Mouse (Mus musculus) cerebral cortex, adult 2 months (tissue): ENCODE results near the gene Map3k21.

Source experiments
- WGBS: fragments of 180-500 bp; shearing (Covaris S2); methylation state at CpG from one replicate; pipeline ENCODE4 v1.1.7; 2018; 5-methylcytosine and 5-hydroxymethylcytosine counted together

The Map3k21 gene

DNA sequence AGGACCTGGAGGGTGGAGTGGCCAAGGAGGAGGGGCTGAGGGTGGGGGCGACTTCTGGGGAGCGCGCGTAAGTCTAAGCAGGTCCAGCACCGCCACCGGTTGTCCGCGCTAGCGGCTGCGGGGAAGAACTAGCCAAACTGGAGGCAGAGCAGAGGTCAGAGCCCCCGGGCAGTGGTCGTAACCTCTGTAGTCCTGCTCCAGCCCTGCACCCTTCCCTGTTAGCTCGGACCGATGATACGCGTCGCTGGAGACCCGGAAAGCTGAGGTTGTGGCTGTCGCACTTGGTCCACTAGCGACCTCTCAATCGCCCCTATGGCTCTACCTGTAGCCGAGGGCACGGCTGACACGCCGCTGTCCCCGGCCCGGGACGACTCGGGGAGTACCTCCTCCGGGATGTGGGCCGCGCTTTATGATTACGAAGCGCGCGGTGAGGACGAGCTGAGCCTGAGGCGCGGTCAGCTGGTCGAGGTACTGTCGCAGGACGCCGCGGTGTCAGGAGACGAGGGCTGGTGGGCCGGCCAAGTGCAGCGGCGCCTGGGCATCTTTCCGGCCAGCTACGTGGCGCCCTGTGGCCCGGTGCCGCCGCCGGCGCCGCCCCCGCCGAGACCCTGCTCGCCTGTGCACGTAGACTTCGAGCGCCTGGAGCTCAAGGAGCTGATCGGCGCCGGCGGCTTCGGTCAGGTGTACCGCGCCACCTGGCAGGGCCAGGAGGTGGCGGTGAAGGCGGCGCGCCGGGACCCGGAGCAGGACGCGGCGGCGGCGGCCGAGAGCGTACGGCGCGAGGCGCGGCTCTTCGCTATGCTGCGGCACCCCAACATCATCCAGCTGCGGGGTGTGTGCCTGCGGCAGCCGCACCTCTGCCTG, at the start of gene Map3k21:
Gene Map3k21 (plus strand): TSS at position 86 of the 864 bp plus-strand sequence.
- 1% methylated on average over 93 of the region's 93 CpGs for WGBS

DNA sequence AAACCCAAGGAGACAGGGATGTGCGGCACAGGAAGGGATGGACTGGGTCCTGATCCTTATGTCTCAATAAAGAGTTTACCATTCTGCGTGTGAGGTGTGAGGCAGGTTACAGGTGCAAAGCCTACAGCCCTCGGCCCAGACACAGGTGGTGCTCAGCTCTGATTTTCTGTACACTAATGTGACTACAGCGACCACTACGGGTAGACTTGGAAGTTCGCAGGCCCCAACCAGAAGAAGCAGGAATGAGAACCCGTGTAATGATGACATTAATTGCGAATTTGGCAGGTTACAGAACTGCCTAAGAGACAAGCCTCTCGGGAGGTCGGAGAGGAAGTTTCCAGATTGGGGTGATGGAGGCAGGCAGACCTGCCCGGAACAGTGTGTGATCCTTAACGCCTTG, 44.1 kb upstream of the Map3k21 start:
- WGBS: 81% methylated on average over 12 of the region's 12 CpGs

DNA sequence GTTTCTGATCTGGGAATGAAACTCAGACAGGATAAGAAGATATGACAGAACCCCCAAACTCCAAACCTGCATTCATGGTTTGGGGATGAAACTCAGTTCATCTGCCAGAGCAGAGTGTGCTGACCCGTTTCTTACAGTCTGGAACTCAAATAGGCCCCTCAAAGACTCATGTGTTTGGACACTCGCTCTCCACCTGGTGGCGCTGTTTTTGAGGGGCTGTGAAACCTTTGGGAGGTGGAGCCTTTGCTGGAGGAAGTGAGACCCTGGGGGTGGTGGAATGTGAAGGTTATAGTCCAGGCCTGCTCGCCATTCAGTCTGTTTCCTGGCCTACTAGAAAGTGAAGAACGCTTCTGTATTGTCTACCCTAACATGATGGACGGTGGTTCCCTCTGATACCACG, 41.7 kb upstream of the Map3k21 start:
- WGBS: 76% methylated on average over 7 of the region's 7 CpGs

DNA sequence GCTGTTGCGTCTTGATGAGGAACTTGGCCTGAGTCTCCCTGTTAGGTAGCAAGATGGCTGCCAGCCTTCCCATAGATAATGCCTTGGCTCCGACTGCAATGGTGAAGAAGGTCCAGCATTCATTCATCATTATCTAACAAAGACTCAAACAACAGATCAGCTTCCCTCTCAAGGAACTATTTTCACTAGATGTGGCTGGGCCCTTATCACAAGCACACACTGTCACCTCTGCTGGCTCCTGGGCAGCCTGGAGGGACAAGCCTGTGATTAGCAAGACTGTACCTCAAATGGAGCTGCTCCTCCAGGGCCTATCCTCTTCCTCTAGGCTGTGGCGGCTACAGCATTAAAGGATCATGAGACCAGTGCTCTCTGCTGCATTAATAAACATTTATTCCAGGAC, 40.5 kb upstream of the Map3k21 start:
- 82% methylated on average over 3 of the region's 3 CpGs for WGBS

DNA sequence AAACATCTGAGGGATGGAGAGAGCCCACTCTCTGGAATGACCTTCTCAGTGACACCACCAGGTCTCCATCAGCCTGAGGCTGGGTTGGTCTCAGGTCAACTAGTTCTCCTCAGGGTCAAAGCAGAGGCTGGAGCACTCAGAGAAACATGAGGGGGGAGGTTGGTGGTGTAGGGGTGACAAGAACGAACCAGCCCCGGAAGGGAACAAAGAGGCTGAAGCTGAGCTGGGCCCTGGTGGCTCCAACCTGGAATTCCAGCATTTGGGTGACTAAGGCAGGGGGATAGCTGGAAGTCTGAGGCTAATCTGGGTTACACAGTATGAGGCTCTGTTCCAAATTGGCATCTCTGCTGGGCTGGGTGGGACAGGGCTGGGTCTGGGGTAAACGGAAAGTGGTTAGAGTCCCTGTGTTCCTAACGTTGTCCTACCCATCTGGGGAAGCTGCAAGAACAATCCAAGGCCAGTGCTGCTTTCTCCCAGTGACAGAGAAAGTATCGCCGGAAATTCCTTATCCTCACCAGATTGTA, 40.0 kb upstream of the Map3k21 start:
- WGBS: 46% methylated on average over 6 of the region's 6 CpGs

DNA sequence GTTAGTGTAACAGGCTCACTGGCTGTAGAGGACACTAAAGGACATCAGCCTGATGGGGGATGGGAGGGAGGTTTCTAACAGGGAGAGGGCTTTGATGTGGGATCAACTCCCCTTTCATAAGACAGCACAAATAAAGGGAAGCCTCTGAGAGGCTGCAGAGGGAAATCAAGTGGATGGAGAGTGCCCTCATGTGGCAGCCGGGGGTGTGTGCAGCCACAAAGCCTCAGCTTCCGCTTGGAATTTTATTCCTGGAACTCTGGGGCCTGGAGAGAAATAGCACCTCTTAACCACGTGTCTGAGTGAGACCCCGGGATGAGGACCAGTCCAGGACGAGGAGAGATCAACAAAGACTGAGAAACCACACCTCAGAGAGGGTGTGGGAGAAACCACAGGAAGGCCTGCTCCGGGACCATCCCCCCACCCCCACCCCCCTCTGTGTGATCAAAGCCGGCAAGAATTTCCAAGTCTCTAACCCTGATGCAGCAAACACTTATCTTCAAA, 39.4 kb upstream of the Map3k21 start:
- WGBS: 4% methylated on average over 7 of the region's 7 CpGs

DNA sequence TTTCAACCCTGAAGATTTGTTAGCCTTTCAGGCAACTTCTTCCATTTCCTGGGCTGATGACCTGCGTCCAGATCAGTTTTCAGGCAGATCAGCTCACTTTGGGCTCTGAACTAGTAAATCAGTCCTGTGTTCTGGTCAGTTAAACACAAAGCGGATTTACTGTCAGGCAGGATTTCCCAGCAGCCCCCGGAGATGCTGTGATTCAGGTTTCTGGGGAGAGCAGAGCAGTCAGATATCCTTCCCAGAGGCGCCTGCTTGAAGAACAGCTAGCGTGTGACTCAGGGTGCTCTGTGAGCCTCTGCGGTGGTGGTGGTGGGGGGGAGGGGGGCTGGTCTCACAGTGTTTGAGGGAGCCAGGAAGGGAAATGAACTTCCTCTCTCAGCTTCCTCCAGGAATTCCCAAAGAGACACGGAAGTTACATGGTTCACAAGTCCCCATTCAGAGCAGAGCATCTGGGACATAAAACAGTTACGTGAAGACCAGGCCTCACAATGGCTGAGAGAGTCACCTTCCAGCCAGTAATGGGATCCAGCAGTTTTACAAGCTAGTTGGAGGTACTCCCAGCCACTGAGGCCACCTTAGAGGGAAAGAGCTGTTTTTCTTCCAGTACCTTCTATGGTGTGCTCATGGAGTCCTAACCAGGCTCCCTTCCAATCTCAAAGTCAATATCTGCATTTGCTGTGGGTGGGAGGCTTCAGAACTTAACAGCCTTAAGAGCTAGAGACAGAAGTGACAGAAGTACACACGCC, 37.6 kb upstream of the Map3k21 start:
- WGBS: 45% methylated on average over 9 of the region's 9 CpGs

DNA sequence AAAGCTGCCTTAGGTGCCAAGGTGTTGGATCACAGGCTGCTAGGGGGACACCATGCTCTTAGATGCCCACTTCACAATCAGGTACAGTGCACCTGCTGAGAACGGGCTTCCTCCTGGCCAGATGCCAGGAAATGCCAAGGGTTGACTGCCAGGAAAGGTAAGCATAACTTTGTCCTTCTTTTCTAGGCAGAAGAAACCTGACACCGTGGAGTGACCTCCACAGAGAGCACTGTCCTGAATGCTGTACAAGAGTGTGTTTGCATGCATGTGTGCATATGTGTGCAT, 37.1 kb upstream of the Map3k21 start:
- WGBS: 61% methylated on average over 2 of the region's 2 CpGs

DNA sequence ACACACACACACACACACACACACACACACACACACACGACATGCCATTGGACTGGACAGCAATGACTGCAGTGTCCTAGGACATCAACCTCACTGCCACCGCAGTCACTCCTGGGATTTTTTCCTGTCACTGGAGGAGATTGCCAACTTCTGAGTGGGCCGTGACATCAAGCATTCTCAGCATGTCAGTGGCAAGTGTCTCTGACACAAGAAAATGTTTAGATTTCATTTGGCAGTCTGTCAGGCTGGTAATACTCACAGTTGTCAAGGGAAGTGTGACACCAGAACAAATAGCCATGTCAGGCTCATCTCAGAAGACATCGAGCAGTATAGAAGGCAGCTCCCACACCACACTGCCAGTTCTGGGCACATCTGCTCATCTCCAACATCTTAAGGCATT, 29.8 kb upstream of the Map3k21 start:
- WGBS: 73% methylated on average over 4 of the region's 4 CpGs

DNA sequence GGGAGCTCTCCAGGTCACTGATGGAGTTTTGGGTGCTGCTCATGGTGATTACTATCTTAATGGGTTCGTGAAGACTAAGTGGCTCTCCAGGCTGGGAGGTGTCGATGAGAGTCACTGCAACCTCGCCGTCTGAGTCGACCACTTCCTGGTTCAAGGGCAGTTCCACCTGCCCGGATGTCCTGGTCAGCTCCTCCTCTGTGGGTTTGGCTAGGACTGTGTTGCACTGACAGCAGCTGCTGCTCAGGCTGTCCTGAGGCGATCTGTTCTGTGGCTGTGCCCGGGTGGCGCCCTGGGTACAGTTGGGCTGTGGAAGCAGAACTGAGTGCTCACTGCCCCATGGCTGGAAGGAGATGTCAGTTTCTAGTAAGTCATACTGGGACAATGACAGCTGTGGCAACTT, 22.7 kb upstream of the Map3k21 start:
- WGBS: 87% methylated on average over 9 of the region's 9 CpGs

DNA sequence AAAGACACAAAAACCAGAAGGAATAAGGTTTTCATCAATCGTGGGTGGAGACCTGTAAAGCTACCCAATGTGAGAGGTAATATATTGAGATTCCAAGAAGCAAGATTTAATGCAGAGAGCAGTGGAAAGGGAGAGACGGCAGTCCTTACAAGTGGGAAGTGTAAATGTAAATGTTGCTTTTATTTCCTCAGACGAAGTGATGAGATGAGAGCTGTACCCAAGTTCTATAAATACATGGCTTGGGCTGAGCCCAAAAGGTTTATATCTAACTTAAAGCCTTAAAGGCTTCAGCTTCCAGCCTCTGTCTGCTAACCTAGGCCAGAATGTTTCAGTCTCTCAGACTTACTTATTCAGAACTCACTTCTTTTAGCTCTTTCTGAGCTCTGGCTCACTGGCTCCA, 20.3 kb upstream of the Map3k21 start:
- 38% methylated on average over 3 of the region's 3 CpGs for WGBS

DNA sequence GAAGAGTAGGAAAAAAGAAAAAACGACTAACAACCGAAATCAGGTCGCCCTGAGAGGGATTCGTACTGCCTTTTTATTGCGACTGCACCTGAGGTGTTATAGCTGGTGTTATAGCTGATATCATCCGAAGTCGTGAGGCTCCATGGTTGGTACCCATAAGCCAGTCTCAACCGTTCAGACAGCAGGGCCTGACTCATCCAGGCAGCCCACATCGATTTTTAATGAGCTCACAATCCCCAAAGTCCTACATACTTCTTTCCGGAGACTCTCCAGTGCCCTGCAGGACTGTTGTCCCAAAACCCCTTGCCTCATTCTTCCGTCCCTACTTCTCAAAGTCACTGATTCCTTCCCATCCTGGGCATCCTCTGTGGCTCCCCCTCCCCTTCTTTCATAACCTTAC, 12.9 kb upstream of the Map3k21 start:
- 36% methylated on average over 11 of the region's 11 CpGs for WGBS

DNA sequence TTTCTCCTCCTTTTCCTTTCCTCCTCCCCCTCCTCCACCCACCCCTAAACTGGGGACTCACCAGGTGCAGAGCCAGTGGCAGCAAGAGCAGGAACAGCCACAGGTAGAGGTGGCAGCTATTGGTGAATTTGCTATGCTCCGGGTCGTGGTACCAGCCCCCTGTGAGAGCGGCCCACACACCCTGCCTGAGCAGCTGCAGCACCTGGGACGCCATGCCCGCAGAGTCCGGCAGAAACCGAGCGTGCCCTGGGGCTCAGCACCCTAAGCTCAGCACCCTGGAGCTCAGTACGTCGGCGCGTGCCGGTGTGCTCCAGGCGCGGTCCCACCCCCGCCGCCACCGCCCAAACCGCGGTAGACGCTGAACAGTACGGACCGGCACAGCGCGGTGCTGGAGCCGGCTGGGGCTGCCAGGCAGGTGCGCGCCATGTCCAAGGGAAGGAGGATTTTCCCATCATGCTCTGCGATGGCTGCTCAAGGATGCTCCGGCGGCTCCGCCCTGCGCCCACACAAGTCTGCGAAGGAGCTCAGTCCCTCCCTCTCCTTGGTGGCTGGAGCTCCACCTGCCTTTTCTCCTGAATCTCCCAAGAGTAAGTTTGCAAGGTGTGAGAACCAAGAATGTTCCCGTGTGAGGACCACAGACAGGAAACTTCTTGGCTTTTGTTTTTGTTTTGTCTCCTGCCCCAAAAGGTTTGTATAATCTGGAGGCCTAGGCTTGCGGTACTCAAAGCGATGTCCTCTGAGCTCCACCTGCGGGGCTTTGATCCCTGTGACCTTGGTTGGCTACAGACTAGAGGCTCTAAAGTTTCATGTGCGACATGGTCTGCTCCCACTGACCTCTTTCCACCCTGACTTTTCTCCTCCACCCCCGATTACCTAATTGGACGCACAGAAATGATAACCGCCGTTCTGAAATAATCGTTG, 12.1 kb upstream of the Map3k21 start, which contains the start of gene Pcnx2:
Gene Pcnx2 (minus strand): TSS at position 450 of the 921 bp plus-strand sequence.
- WGBS: 5% methylated on average over 44 of the region's 44 CpGs

DNA sequence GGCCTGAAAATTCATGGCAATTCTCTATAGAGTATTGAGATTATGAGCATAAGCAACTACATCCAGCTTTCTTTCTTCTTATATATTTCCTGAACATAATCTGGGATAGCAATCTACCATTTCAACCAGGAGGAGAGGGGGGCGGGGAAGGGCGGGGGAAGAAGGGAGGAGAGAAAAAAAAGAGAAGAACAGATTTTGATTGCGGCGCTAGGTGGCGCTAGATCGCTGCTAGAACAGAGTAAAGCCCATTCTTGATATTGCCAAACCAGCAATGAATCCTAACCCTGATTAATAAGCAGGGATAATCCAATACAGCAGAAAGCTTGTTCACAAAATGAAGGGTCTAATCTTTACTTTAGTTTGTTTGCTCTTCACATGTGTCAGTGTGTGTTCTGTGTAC, 11.4 kb upstream of the Map3k21 start:
- 0% methylated on average over 6 of the region's 6 CpGs for WGBS

DNA sequence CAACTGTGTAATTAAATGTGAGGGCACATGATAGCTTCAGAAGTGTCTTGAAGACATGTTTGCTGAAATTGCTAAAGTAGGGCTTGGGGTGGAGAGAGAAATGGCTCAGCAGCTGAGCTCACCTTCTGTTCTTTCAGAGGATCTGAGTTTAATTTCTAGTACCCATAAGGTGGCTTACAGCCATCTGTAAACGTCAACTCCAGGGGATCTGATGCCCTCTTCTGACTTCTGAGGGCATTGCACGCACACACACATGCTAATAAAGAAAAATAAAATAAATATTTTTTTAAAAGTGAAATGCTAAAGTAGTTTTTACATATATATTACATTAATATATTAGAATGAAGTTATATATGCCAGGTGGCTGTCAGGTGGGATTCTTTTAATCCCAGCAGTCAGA, 9.1 kb upstream of the Map3k21 start:
- 28% methylated on average over 2 of the region's 2 CpGs for WGBS

DNA sequence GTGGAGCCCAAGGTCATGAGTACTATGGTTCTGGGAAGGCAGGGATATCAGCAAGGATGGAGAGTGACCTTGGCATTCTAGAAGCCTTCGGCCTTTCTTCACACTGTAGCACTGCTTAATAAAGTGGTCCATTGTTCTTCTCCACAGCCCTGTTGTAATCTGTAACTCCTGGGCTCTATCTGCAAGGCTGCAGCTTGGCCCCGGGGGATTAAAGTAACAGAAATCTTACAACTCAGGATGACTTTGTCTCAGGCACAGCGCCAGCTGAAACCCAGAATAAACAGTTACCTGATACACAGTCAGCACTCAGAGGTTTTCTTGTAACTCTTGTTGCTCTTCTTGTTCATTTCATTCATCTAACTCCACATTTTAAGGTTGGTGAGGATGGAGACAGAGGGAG, 7.7 kb upstream of the Map3k21 start:
- WGBS: 51% methylated on average over 3 of the region's 3 CpGs

DNA sequence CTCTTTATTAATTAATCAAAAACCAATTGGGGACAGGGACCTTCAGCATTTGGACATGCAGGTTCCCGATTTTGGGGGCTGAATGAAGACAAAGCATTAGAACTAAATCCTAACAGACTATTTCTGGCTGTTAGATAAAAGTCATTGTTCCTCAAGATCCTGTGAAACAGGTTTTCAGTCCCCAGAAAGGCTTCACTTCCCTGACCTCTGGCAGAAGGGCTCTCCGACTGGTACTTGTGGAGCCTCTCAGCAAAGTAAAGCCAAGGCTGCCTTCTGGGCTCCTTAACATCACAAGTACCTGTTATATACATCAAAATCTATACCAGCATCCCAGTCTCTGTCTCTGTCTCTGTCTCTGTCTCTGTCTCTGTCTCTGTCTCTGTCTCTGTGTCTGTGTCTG, 4.9 kb upstream of the Map3k21 start:
- 83% methylated on average over 2 of the region's 2 CpGs for WGBS

DNA sequence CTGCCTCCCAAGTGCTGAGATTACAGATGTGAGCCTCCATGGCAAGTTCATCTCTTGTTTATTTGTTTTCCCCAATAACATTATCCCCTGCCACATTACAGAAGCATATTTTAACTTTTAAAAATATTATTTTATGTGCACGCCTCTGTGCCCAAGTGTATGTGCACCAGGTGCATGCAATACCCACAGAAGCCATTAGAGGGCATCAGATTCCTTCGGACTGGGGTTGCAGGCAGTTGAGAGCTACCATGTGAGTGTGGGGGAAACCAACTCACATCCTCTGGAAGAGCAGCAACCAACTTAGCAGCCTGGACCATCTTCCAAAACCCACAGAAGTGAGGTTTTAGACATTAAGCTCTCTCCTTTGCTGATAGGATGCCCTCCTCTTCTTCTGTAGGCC, 2.9 kb upstream of the Map3k21 start:
- 80% methylated on average over 2 of the region's 2 CpGs for WGBS

DNA sequence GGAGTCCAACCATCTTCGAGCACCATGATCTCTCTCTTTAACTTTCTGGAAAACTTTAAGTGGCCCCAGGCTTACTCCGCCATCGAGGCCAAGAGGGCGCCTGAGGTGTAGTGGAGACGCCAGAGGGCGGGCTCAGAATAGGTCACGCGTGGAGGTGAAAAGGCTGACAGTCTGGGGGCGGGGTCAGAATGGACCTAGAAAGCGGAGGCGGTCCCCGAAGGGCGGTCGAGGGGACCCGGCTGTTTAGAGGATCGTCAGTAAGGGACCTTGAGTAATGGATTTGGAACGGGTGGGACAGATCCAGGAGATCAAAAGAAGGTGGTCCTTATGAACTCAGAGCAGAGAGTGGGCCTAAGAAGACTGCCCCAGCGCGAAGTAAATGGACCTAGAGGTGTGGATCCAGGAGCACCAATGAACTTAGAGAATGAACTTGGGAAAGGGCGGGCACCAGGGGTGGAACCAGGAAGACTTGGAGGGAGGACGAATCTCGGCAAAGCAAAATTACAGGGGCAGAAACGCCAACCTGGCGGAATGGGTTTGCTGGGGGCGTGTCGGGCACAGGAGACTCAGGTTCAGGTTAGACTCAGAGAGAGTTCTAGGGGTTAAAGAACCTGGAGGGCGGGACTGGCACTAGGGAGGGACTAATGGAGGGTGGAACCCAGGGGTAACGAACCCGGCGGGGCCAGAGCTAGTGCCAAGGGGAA, 437 bp upstream of the Map3k21 start:
- WGBS: 10% methylated on average over 30 of the region's 30 CpGs

DNA sequence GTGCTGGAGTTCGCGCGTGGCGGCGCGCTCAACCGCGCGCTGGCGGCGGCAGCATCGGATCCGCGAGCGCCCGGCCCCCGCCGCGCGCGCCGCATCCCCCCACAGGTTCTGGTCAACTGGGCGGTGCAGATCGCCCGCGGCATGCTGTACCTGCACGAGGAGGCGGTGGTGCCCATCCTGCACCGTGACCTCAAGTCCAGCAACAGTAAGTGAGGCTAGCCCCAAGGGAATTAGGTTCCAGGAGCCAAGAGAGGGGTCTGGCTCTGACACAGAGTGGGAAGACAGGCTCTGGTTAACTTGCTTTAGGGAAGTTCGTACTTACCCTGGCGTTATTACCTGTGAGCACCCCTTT, 955 bp downstream of the Map3k21 start:
- 3% methylated on average over 31 of the region's 31 CpGs for WGBS

DNA sequence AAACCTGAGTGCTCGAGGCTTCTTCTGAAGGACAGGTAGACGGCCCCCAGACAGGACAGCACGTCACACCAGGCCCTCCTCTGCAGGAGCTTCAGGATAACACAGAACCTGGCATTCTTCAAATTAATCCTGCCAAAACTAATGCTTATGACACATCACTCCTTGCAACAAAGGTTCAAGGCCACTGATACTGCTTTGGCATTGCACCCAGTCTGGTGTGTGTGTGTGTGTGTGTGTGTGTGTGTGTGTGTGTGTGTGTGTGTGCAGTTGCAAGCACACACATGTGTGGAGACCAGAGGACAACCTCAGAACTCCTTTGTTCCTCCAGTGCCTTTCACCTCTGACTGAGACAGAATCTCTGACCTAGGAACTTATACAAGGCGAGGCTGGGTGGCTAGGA, 3.0 kb downstream of the Map3k21 start:
- WGBS: 88% methylated on average over 4 of the region's 4 CpGs
